Mouse (Mus musculus): Measurements from ENCODE around the gene Xab2. TPM values are rescaled to one million over a fixed set of nuclear protein-coding genes. Genes with fewer than 3 reads are reported as not detected.

The Xab2 gene
- 10 to 100 TPM; 11.0 to 12.5 TPM for total RNA-seq (2021)
- long read RNA-seq, experiment 1, transcript Xab2-201 (19 exons, 2,677 nt): major isoform, 18 of 23 reads
- long read RNA-seq, experiment 1, partial matches to known transcripts: 1 of 23 reads
- long read RNA-seq, experiment 1, other reads (novel, unspliced or antisense): 4 of 23 reads
- long read RNA-seq, experiment 2, transcript Xab2-201 (19 exons, 2,677 nt): major isoform, 22 of 25 reads
- long read RNA-seq, experiment 2, partial matches to known transcripts: 2 of 25 reads
- long read RNA-seq, experiment 2, other reads (novel, unspliced or antisense): 1 of 25 reads

DNA sequence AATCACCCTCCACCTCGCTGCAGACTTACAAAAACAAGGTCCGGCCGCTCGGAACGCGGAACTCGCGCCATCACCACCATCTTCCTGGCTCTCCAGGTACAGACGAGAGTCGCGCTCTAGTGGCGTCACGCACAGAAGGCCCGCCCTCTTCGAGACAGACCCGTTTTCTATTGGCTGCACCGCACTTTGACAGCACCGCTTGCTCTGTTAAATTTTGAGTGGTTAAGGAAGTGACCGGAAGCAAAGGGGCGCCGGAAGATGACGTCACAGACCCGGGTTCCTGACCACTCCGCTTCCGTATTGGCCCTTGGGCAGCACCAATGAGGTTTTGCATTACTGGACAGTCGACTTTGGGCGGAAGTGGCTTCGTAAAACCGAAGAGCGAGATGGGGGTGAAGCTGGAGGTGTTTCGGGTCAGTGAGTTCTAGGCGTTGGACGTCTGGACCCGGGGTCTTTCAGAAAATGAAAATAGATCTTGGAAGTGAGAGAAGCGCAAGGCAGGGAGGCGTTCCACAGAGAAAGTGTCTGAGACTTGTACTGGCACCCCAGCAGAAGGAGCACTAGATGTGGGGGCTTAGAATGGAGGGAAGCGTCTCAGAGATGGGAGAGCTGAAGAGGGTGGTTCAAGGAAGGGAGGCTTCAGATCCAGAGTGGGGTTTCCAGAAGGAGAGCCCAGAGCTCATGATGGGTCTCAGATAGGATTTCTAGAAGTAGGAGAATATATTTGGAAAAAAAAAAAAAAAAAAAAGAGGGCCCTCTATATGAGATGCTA is at the start of gene Xab2, which contains the start of gene Pet100:
Gene Xab2, minus strand, starts transcription at position 118 of the 772 bp plus-strand sequence.
Gene Pet100, plus strand, starts transcription at position 350 of the 772 bp plus-strand sequence.
- intact Hi-C loops (cut with DNase I; ENCODE audit: low total_unique reads): loop anchor here (10.0 kb wide), 1 partner anchor 53 kb away; the partner anchor contains the start of genes Fcor and Trappc5
- DNase-seq: peak; percentile 97

DNA sequence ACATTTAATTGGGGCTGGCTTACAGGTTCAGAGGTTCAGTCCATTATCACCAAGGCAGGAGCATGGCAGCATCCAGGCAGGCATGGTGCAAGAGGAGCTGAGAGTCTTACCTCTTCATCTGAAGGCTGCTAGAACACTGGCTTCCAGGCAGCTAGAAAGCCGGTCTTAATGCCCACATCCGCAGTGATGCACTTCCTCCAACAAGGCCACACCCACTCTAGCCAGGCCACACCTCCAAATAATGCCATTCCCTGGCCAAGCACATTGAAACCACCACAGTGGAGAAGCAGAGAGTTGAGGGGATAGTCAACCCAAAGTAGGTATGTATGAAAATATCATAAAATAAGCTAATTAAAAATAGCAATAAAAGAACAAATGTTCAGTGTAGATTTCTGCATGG is 49.3 kb upstream of the Xab2 start:
- intact Hi-C loops (cut with DNase I; ENCODE audit: low total_unique reads): loop anchor here (10.0 kb wide), 2 partner anchors 46 to 316 kb away; partner anchors contain the start of genes A430078G23Rik, Pcp2, Pet100 and Xab2

DNA sequence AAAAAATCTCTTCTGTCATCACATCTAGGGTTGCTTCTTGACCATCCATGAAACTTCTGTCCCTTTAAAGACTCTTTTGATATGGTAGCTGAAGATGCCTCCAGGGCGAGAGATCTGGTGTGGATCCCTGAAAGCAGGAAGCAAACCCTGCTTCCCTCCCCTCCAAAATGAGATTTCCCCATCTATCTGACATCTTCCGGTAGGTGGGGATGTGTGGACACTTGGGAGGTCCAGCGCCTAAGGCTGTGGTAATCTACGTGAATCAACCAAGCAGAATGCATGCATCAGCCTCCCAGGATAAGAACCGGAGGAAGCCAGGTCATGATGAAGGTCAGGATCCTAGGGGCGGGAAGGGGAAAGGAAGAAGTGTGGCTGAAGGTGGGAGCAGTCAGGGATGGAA is 44.4 kb upstream of the Xab2 start, which contains the start of gene Mcemp1:
Gene Mcemp1, plus strand, starts transcription at position 248 of the 400 bp plus-strand sequence.
- DNase-seq: no peak
- intact Hi-C loops (cut with DNase I; ENCODE audit: low total_unique reads): no loop called here

More for the DNA sequence above, 49.3 kb upstream of the Xab2 start:
- DNase-seq: no peak

- intact Hi-C loops (cut with DNase I; ENCODE audit: low total_unique reads): no loop called here
- DNase-seq: no peak
Measured at GRCm38 (mm10) chr8:3664405-3664804, 43.3 kb upstream of the Xab2 start.

GRCm38 (mm10) chr8:3660889-3661288 is 39.8 kb upstream of the Xab2 start:
- intact Hi-C loops (cut with DNase I; ENCODE audit: low total_unique reads): no loop called here
- no peak for DNase-seq

GRCm38 (mm10) chr8:3656725-3657381 is 35.7 kb upstream of the Xab2 start:
- intact Hi-C loops (cut with DNase I; ENCODE audit: low total_unique reads): no loop called here
- no peak for DNase-seq

- no peak for DNase-seq
Measured at GRCm38 (mm10) chr8:3655526-3655925, 34.4 kb upstream of the Xab2 start, which contains the start of gene Retn. Retn (plus strand) TSS chr8:3655770.

DNA sequence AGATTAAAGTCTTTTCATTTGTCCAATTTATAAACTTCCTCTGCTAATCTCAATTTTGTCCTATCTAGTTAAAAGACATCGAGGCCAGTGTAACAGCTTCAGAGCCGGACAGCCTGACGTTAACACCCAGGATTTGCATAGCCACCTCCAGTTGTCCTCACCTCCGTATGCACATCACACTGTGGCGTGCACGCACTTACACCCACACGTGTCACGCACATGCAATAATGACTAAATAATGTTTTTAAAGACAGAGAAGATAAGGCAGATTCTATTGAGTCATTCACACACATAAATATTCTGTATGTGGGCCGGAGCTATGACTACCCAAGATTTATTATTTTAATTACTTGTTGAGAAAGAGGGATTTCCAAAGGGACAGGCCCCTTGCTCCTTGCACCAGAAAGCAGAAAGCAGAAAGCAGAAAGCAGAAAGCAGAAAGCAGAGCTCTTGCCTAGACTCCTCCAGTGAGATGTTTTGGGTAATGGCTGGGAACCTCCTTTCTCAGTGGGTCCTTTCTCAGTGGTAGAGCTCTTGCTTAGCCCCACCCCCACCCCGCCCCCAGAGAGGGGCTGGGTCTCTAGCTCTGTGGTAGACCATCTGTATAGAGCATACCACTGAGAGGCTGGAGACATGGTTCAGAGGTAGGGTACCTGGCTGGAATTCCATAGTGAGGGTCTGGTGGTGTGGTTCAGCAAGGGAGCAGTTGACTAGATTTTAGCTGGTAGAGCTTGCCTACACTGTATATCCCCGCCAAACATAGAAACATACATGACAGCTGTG is 33.8 kb upstream of the Xab2 start:
- intact Hi-C loops (cut with DNase I; ENCODE audit: low total_unique reads): no loop called here
- no peak for DNase-seq

More at GRCm38 (mm10) chr8:3655526-3655925, 34.4 kb upstream of the Xab2 start, which contains the start of gene Retn:
- intact Hi-C loops (cut with DNase I; ENCODE audit: low total_unique reads): no loop called here

- DNase-seq: no peak
- intact Hi-C loops (cut with DNase I; ENCODE audit: low total_unique reads): no loop called here
Measured at GRCm38 (mm10) chr8:3652845-3653244, 31.7 kb upstream of the Xab2 start.

GRCm38 (mm10) chr8:3648990-3649389 is 27.9 kb upstream of the Xab2 start:
- intact Hi-C loops (cut with DNase I; ENCODE audit: low total_unique reads): no loop called here
- no peak for DNase-seq

- no peak for DNase-seq
- intact Hi-C loops (cut with DNase I; ENCODE audit: low total_unique reads): no loop called here
Measured at GRCm38 (mm10) chr8:3648268-3648667, 27.2 kb upstream of the Xab2 start.

- intact Hi-C loops (cut with DNase I; ENCODE audit: low total_unique reads): no loop called here
Measured at GRCm38 (mm10) chr8:3647561-3647960, 26.4 kb upstream of the Xab2 start.

DNA sequence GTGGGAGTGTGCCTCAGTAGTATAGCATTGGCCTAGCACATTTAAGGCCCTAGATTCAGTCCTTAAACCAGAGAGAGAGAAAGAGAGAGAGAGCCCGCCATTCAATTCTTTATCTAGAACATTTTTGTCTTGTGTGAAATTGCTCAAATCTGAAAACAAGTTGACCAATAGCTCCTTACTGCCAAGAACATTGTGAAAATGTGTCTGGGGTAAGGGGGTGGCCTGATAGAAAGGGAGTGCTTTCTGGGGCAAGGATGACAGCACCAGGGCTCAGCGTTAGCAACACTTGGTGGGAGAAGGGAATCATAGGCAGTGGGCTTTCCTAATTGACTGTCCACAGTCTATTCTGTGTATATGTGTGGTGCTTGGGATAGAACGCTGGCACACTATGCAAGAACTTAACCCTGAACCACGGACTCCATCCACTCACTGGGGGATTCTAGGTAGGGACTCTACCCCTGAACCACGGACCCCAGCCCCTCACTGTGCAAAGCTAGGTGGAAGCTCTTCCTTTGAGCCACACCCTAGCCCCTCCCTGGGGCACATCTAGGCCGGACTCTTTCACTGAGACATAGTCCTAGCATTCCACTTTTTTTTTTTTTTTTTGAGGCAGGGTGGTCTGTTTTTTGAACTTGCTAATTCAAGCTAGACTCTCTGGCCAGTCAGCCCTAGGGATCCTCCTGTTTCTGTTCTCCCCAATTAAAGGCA is 25.9 kb upstream of the Xab2 start:
- no peak for DNase-seq
- intact Hi-C loops (cut with DNase I; ENCODE audit: low total_unique reads): no loop called here

More at GRCm38 (mm10) chr8:3647561-3647960, 26.4 kb upstream of the Xab2 start:
- no peak for DNase-seq

- intact Hi-C loops (cut with DNase I; ENCODE audit: low total_unique reads): no loop called here
- DNase-seq: peak; percentile 29
Measured at GRCm38 (mm10) chr8:3645804-3646203, 24.7 kb upstream of the Xab2 start.

DNA sequence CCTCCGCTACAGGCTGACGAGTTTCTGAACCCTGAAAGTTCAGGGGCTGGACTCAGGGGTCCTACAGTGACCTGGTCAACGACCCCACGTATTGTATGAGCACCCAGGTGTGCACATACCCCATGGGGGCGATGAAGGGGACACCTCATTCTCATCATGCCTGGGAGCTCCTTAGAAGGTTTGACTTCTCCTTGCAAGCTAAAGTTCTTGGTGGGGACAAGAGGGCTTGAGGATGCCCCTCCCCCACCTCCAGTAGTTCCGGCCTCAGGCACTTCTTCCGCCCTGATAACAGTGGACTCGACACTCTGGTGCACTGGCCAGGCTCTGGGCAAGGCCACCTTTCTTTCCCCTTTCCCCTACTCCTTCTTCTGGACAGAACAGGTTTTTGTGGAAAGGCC is 10.4 kb upstream of the Xab2 start:
- DNase-seq: no peak
- intact Hi-C loops (cut with DNase I; ENCODE audit: low total_unique reads): no loop called here

- DNase-seq: no peak
- intact Hi-C loops (cut with DNase I; ENCODE audit: low total_unique reads): no loop called here
Measured at GRCm38 (mm10) chr8:3630647-3631477, 9.7 kb upstream of the Xab2 start, which contains the start of gene Stxbp2. Stxbp2 (plus strand) TSS chr8:3630955.

DNA sequence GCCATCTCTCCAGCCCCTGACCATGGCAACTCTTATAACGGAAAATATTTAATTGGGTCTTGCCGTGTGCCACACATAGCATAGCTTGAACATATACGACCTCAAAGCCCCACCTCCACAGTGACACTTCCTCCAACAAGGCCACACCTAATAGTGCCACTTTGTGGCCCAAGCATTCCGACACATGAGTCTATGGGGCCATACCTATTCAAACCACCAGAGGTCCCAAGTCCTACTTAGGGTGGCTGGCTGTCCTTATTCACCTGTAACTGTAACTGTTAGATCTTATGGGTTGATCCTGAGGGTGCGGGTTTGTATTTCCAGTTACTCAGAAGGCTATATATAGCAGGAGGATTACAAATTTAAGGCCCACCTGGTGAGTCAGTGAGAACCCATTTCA is 6.9 kb upstream of the Xab2 start:
- intact Hi-C loops (cut with DNase I; ENCODE audit: low total_unique reads): loop anchor here (10.0 kb wide), 1 partner anchor 47 kb away; the partner anchor contains the start of genes Fcor and Trappc5
- DNase-seq: no peak

Data from gastrocnemius, postnatal 14 days (tissue).